Mouse (Mus musculus) MEL (cell line): ENCODE results near the gene RPS10-NUDT3. TPM values are rescaled to one million over a fixed set of nuclear protein-coding genes. Genes with fewer than 3 reads are reported as not detected.

ENCODE experiments used
- DNase-seq: peaks from one replicate; pipeline ENCODE4 v3.0.0; 2011; ENCODE audit warnings: low read depth, low spot score
- H3K27ac ChIP-seq: 2 replicates; pipeline ENCODE4 v1.5.1; 2012; ENCODE audit warnings: low read depth, mild to moderate bottlenecking, control low read depth, low read length, moderate library complexity; ENCODE audit not compliant: control insufficient read depth
- H3K27me3 ChIP-seq, 2 experiments: fragments of 150-350 bp in 1 of 2; sonication (generic) in 1 of 2; 2 replicates each; pipeline ENCODE4 v1.6.1; 2012; ENCODE audit warnings: low read length in 2 of 2, mild to moderate bottlenecking in 2 of 2, improper control_type of control experiment in 1 of 2, moderate library complexity in 1 of 2; ENCODE audit not compliant: insufficient read depth in 2 of 2, control insufficient read depth in 1 of 2
- H3K36me3 ChIP-seq, 2 experiments: 2 replicates each; pipeline ENCODE4 v1.6.1; 2012 to 2014; ENCODE audit warnings: low read length in 2 of 2, improper control_type of control experiment in 1 of 2, inconsistent platforms in 1 of 2, mild to moderate bottlenecking in 1 of 2; ENCODE audit not compliant: insufficient read depth in 2 of 2, control insufficient read depth in 1 of 2
- H3K4me1 ChIP-seq, 2 experiments: fragments of 150-350 bp in 1 of 2; sonication (generic) in 1 of 2; 2 replicates each; pipeline ENCODE4 v1.6.1; 2012; ENCODE audit warnings: low read length in 2 of 2, improper control_type of control experiment in 1 of 2, mild to moderate bottlenecking in 1 of 2; ENCODE audit not compliant: insufficient read depth in 2 of 2, control insufficient read depth in 1 of 2
- H3K4me3 ChIP-seq, 2 experiments: fragments of 150-350 bp in 1 of 2; sonication (generic) in 1 of 2; 2 replicates each; pipeline ENCODE4 v1.5.1; 2012; ENCODE audit warnings: low read depth in 2 of 2, low read length in 2 of 2, mild to moderate bottlenecking in 2 of 2, moderate library complexity in 2 of 2, control low read depth in 1 of 2, improper control_type of control experiment in 1 of 2; ENCODE audit not compliant: control insufficient read depth in 1 of 2, insufficient read depth in 1 of 2
- H3K79me2 ChIP-seq: 2 replicates; pipeline ENCODE4 v1.6.1; 2012; ENCODE audit warnings: mild to moderate bottlenecking, low read length, moderate library complexity; ENCODE audit not compliant: control insufficient read depth, poor library complexity, insufficient read depth
- H3K9ac ChIP-seq: 2 replicates; pipeline ENCODE4 v1.6.1; 2012; ENCODE audit warnings: low read depth, mild to moderate bottlenecking, control low read depth, low read length, moderate library complexity; ENCODE audit not compliant: control insufficient read depth, poor library complexity, severe bottlenecking
- H3K9me3 ChIP-seq: fragments of 150-350 bp; sonication (generic); replicated peaks from 2 replicates; pipeline ENCODE4 v1.6.1; 2012; ENCODE audit warnings: mild to moderate bottlenecking, low read length, improper control_type of control experiment, moderate library complexity; ENCODE audit not compliant: insufficient read depth
- CHD1 ChIP-seq: IDR thresholded peaks from 2 replicates; pipeline ENCODE4 v1.6.1; 2012; ENCODE audit warnings: low read depth, mild to moderate bottlenecking, inconsistent platforms, low read length, improper control_type of control experiment
- EP300 ChIP-seq, 2 experiments: IDR thresholded peaks; 2 replicates each; pipeline ENCODE4 v1.6.1; 2011; ENCODE audit warnings: improper control_type of control experiment in 2 of 2, low read length in 2 of 2, low read depth in 1 of 2, mild to moderate bottlenecking in 1 of 2
- ETS1 ChIP-seq: IDR thresholded peaks from 2 replicates; pipeline ENCODE4 v1.6.1; 2012; ENCODE audit warnings: low read depth, mild to moderate bottlenecking, inconsistent platforms, low read length, improper control_type of control experiment, moderate library complexity
- MAFK ChIP-seq: IDR thresholded peaks from 2 replicates; pipeline ENCODE4 v1.6.1; 2011; ENCODE audit warnings: low read depth, mild to moderate bottlenecking, low read length, improper control_type of control experiment, borderline replicate concordance
- MEF2A ChIP-seq: IDR thresholded peaks from 2 replicates; pipeline ENCODE4 v1.6.1; 2014; ENCODE audit warnings: low read depth, mild to moderate bottlenecking, inconsistent platforms, low read length, improper control_type of control experiment; ENCODE audit not compliant: poor library complexity, insufficient replicate concordance, severe bottlenecking; ENCODE audit errors: extremely low read depth
- MXI1 ChIP-seq: IDR thresholded peaks from 2 replicates; pipeline ENCODE4 v1.6.1; 2011; ENCODE audit warnings: mild to moderate bottlenecking, low read depth, low read length, improper control_type of control experiment
- MYC ChIP-seq: IDR thresholded peaks from 2 replicates; pipeline ENCODE4 v1.6.1; 2011; ENCODE audit warnings: low read depth, mild to moderate bottlenecking, low read length, improper control_type of control experiment, moderate library complexity
- NRF1 ChIP-seq: IDR thresholded peaks from 2 replicates; pipeline ENCODE4 v1.6.1; 2014; ENCODE audit warnings: low read depth, mild to moderate bottlenecking, inconsistent platforms, low read length, improper control_type of control experiment, moderate library complexity; ENCODE audit not compliant: poor library complexity, insufficient read depth, severe bottlenecking
- POLR2A ChIP-seq, 2 experiments: IDR thresholded peaks; 2 replicates each; pipeline ENCODE4 v1.6.1; 2011 to 2012; ENCODE audit warnings: low read length in 2 of 2, mild to moderate bottlenecking in 2 of 2, control low read depth in 1 of 2, improper control_type of control experiment in 1 of 2, low read depth in 1 of 2, moderate library complexity in 1 of 2; ENCODE audit not compliant: control insufficient read depth in 1 of 2, insufficient read depth in 1 of 2, poor library complexity in 1 of 2
- POLR2AphosphoS2 ChIP-seq: IDR thresholded peaks from 2 replicates; pipeline ENCODE4 v1.6.1; 2011; ENCODE audit warnings: low read length, improper control_type of control experiment
- POLR2AphosphoS5 ChIP-seq: IDR thresholded peaks from 2 replicates; pipeline ENCODE4 v1.6.1; 2012; ENCODE audit warnings: low read depth, borderline replicate concordance, mild to moderate bottlenecking, inconsistent platforms, low read length, moderate library complexity, mixed read lengths
- RAD21 ChIP-seq: IDR thresholded peaks from 2 replicates; pipeline ENCODE4 v1.6.1; 2011; ENCODE audit warnings: mild to moderate bottlenecking, low read depth, low read length, improper control_type of control experiment
- SIN3A ChIP-seq: IDR thresholded peaks from 2 replicates; pipeline ENCODE4 v1.6.1; 2012; ENCODE audit warnings: low read length, improper control_type of control experiment, inconsistent platforms
- TAL1 ChIP-seq: IDR thresholded peaks from 2 replicates; pipeline ENCODE4 v1.6.1; 2012; ENCODE audit warnings: mild to moderate bottlenecking, inconsistent platforms, low read length, moderate library complexity, mixed read lengths
- TCF12 ChIP-seq: IDR thresholded peaks from 2 replicates; pipeline ENCODE4 v1.6.1; 2014; ENCODE audit warnings: low read depth, mild to moderate bottlenecking, inconsistent platforms, low read length, improper control_type of control experiment, moderate library complexity
- UBTF ChIP-seq: IDR thresholded peaks from 2 replicates; pipeline ENCODE4 v1.6.1; 2012; ENCODE audit warnings: low read depth, mild to moderate bottlenecking, inconsistent platforms, low read length, improper control_type of control experiment, moderate library complexity, borderline replicate concordance; ENCODE audit not compliant: insufficient read depth
- ZMIZ1 ChIP-seq: IDR thresholded peaks from 2 replicates; pipeline ENCODE4 v1.6.1; 2012; ENCODE audit warnings: low read depth, mild to moderate bottlenecking, inconsistent platforms, low read length, improper control_type of control experiment, moderate library complexity
- ZNF384 ChIP-seq: IDR thresholded peaks from 2 replicates; pipeline ENCODE4 v1.6.1; 2012; ENCODE audit warnings: low read depth, mild to moderate bottlenecking, inconsistent platforms, low read length, improper control_type of control experiment
- polyA plus RNA-seq, 2 experiments: library from polyadenylated mRNA; stranded (reverse) in 1 of 2; unstranded in 1 of 2; fragments of >175 nt in 1 of 2; fragments of >200 nt in 1 of 2; gene quantifications; 2 replicates each; pipeline versions ENCODE4 v1.2.1 to v1.2.4; 2012; ENCODE audit warnings: low replicate concordance in 2 of 2, low read depth in 1 of 2; ENCODE audit not compliant: insufficient read length in 2 of 2, insufficient read depth in 1 of 2, missing spikeins in 1 of 2
- total RNA-seq: library from RNA; depleted of rRNA; stranded (reverse); fragments of 300-350 nt; gene quantifications from 2 replicates; pipeline ENCODE4 v1.2.3, GENCODE M21; 2012

Gene RPS10-NUDT3
- total and polyA plus RNA-seq, 3 experiments = 37.3 TPM; not detected in 2

GRCm38 (mm10) chr17:27622611-27623359, 12.2 kb downstream of the RPS10-NUDT3 start:
- TF ChIP-seq POLR2A (IDR thresholded peaks at IDR 0.05; ENCODE audit: control insufficient read depth in 1 of 2, insufficient read depth in 1 of 2, low read depth in 1 of 2, low read length in 2 of 2, poor library complexity in 1 of 2) (no peak), CHD1 (peak; percentile 76; the same call in 1 of the 2 replicates), TAL1 (no peak), TCF12 (0 out of 2 replicates have a peak, but pooled peaks have one; percentile 14), MEF2A (no peak), RAD21 (no peak), NRF1 (no peak), EP300 (IDR thresholded peaks at IDR 0.05; ENCODE audit: low read depth in 1 of 2, low read length in 2 of 2) (no peak), POLR2AphosphoS2 (no peak), POLR2AphosphoS5 (no peak), ZNF384 (no peak), MAFK (no peak), UBTF (no peak), ZMIZ1 (0 out of 2 replicates have a peak, but pooled peaks have one; percentile 45)
- TF ChIP-seq, all 39 proteins: peak for 3
- H3K9me3 ChIP-seq = no peaks in the 10 kb centered on the region
- H3K36me3 ChIP-seq = peaks cover 0 to 18% of the 10 kb centered on the region in 2 experiments; a peak in 2 of 4 replicates
- H3K4me3 ChIP-seq = peak overlapping the region; percentile 82 to 86
- H3K9ac ChIP-seq = peak overlapping the region; percentile 99
- H3K79me2 ChIP-seq = peaks cover 55% of the 10 kb centered on the region
- H3K4me1 ChIP-seq = peaks cover 0 to 11% of the 10 kb centered on the region in 2 experiments
- peak; percentile 64 for DNase-seq
- H3K27ac ChIP-seq = peak overlapping the region; percentile 56
- no peaks in the 10 kb centered on the region for H3K27me3 ChIP-seq

GRCm38 (mm10) chr17:27621705-27622531, 13.1 kb downstream of the RPS10-NUDT3 start:
- H3K4me3 ChIP-seq = peak overlapping the region; percentile 82 to 86
- peak; percentile 64; the same call in 1 of the 2 replicates for TF ChIP-seq MXI1
- TF ChIP-seq ETS1 = peak; percentile 65
- TF ChIP-seq NRF1 = no peak
- TF ChIP-seq ZMIZ1 = no peak
- TF ChIP-seq MYC = 0 out of 2 replicates have a peak, but pooled peaks have one; percentile 6
- TF ChIP-seq EP300 (IDR thresholded peaks at IDR 0.05; ENCODE audit: low read depth in 1 of 2, low read length in 2 of 2) = peak in 1 of 2 experiments; percentile 34; a peak in 1 of 4 replicates
- peak; percentile 75 for TF ChIP-seq SIN3A
- H3K4me1 ChIP-seq = peaks cover 0 to 11% of the 10 kb centered on the region in 2 experiments
- no peaks in the 10 kb centered on the region for H3K27me3 ChIP-seq
- H3K9me3 ChIP-seq = no peaks in the 10 kb centered on the region
- DNase-seq = peak; percentile 70
- H3K36me3 ChIP-seq = peaks cover 2 to 18% of the 10 kb centered on the region in 2 experiments; a peak in 2 of 4 replicates
- H3K27ac ChIP-seq = peak overlapping the region; percentile 56
- peaks cover 64% of the 10 kb centered on the region for H3K79me2 ChIP-seq
- peak overlapping the region; percentile 99 for H3K9ac ChIP-seq
